Mouse (Mus musculus) c-Kit-negative CD71-positive TER-119-positive erythroid progenitor cells, embryonic 14.5 days (primary cell): ENCODE measurements around the gene Wdr45b.
"Not testable (repeated sequence)": the region's sequence is repeated elsewhere in the genome, so short reads cannot be mapped to it uniquely, and the experiment has no call there.

Source experiments
- DNase-seq: peaks from one replicate; pipeline ENCODE4 v3.0.0-alpha.2; 2013; ENCODE audit warnings: low read depth, low spot score

Gene Wdr45b

DNA sequence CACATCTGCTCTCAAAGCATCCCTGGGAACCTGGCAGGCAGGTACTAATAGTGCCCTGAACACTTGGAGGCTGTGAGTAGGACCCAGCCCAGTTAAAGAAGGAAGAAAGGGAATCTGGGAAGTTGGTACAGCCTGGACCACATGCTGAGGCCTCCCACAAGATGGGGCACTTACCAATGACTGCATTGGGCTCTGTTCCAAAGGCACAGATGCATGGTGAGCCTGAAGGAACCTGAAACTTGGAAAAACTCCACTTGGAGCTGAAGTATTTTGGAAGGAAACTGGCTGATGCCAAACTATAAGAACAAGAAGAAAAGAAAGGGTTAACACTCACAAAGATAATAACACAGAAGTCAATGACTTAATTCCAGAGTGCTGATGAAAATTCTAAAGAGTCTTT is 25.6 kb downstream of the Wdr45b start:
- no peak for DNase-seq

DNA sequence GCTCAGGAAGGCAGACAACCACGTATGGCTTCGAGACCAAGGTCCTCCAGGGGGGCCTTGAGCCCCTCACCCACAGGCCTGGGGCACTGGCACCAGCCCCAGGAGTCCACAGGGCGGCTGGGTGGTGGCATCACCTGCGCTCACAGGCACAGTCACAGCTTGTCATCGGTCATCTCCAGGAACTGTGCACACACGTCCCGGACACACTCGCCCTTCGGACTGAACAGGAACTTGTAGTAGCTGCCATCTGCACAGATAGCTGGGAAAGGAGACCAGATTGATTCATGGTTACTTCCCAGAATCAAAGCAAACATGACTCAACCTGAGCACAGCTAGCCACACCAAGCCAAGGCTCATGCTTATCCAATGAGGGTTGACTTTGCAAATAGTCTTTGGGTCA is 26.0 kb downstream of the Wdr45b start:
- no peak for DNase-seq

DNA sequence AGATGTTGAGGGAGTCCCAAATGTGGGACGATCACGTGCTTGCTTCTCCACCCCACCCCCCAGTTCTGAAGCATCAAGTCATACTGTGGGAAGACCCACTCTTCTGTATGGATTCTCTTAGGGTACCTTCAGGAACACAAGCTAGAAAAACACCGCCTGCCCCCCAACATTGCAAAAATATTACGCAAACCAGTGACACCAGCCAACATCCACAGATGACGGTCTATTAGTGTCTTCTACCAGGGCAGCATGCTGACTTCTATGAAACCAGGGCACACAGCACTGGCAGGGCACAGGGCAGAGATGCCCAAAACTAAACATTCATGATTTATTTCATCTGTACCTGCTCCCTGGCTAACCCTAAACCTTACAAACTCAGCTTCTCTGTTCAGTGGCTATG is 27.6 kb downstream of the Wdr45b start:
- no peak for DNase-seq

DNA sequence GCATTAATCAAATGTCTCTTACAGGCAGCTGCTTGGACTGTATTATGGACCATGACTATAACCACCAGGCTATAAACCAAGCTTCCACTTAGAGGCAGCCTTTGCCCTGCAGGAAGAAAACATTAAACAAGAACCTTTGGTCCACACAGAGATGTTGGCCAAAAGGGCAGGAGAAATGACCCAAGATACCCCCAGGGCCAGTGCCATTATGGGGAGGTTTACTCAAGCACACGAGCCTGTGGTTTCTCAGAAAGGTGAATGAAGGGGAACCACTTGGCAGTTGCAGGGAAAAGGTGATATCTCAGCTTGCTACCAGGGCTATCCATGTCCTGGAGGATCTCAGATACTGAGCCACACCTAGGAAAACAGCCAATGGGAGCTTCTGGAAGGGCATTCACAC is 28.2 kb downstream of the Wdr45b start:
- no peak for DNase-seq

DNA sequence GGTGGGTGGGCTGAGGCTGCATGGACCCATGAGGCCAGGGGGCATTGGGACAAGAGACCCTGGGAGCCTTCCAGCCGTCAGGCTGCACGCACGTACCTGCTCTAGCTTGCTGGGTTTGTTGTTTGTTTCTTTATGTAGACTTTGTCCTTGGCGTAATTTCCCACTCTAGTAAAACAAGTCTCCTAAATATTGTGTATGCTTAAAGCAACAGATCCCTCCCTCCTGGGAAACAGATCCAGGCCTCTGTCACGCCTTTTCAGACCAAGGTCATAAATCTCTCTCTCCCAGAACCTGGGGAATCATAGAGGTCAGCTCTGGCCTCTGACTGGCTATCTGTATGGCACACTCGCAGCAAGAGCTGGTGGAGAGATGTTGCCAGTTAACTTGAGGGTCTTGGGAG is 46.5 kb downstream of the Wdr45b start:
- not testable (repeated sequence) for DNase-seq

DNA sequence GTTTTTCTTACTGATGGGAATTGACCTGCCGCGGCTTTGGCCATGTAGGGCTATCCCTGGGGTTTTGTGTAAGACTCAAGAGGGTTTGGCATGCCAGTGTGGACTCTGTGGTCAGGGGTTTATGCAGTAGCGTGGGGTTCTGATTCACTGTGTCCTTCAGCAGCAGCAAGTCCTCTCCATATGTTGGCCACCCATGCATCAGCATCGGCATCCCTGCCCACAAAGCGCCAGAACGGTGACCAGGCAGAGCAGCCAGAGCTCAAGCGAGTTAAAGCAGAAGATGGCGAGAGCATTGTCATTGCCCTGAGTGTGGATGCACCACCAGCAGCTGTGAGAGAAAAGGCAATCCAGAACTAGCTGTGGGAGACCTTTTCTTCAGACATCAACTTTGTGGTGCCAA is 47.6 kb downstream of the Wdr45b start:
- DNase-seq: no peak

DNA sequence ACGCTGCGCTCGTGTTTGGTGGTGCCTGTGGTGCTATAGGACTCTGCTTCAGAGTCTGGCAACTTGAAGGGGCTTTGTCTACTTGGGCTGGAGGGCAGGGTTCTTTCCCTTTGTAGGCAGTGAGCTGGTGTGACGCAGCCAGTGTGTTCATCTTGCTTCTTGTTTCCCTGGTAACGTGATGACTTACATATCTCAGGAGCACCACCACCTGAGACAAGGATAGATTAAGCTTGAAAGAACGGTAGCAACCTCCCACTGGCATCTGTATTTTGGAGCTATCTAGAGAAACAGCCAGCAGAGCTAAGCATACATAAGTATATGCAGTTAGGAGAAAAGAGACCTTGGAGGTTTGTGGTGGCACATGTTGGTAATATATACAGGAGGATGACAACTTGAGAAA is 48.9 kb downstream of the Wdr45b start:
- DNase-seq: no peak

DNA sequence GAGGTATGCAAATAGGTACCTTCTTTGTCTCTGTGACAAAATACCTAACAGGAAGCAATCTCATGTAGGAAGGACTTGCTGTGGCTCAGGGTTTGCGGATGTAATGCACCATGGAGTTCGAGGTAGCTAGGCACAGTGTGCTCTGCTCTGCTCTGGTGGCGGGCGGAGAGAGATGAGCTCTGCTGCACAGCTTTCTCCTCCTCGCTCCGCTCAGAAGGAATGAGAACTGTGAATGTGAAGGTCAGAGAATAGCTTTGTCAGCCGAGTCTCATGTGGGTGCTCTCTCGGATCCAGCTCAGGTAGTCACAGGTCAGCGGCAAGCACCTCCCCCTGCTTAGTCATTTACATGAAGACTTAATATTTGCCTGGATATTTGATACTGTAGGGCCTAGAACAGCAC is 54.0 kb downstream of the Wdr45b start:
- DNase-seq: no peak

DNA sequence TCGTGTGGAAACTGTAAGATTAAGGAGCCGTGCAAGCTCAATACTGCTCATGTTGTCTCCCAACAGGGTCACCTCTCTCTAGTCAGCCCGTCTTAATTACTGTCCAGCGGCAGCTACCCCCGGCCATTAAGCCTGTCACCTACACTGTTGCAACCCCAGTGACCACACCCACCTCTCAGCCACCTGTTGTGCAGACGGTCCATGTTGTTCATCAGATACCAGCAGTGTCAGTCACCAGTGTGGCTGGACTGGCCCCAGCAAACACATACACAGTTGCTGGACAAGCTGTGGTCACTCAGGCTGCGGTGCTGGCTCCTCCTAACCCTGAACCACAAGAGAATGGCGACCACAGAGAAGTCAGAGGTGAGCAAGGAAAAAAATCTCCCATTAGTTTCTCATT is 55.8 kb downstream of the Wdr45b start:
- no peak for DNase-seq

DNA sequence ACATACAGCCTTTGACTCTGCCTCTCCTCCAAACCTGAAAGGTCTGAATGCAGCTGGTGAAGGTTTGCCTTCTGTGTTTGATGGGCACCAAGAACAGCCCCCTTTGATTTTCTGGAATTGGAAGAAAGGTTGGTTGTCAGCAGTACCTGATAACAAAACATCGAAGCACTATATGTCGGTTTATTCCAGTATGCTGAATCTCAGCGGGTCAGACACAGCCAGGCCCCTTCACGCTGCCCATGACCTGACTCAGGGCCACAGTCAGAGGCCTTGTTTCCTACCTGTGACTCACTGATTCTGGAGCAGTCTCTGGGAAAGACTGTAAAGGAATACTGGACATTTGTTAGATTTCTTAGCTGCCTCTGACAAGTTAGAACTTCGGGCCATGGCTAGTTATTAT is 59.5 kb downstream of the Wdr45b start:
- DNase-seq: no peak

DNA sequence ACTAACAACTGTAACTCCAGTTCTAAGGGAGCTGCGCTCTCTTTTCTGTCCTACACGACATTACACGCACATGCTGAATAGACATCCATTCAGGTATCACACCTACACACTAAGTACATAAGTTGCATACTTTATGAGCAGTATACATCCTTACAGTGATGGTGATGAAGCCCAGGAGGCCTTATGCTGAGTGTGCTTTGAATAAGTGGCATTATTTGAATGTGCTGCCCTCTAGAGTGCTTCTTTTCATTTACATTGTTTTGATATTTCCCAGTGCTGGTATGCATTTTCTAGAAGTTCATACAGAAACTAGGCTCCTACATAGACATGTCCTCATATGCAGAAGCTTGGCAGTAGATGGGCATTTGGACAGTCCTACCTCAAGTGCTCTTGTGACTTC is 64.4 kb downstream of the Wdr45b start:
- no peak for DNase-seq

DNA sequence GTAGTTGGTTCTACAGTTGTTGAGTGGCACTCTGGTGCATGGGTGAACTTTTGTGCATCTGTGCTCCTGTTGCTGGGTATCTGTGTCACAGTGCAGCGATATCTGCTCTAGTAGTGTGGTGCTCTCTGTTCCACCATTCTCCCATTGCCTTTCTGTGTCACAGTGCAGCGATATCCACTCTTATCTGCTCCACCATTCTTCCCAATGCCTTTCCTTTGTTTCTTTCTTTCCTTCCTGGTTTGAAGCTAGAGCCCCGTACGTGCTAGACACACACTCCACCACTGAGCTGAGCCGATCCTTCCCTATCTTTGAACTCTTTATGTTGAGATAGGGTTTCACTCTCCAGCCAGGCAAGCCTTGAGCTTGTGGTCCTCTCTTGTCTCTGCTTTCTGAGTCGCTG is 71.3 kb downstream of the Wdr45b start:
- no peak for DNase-seq

DNA sequence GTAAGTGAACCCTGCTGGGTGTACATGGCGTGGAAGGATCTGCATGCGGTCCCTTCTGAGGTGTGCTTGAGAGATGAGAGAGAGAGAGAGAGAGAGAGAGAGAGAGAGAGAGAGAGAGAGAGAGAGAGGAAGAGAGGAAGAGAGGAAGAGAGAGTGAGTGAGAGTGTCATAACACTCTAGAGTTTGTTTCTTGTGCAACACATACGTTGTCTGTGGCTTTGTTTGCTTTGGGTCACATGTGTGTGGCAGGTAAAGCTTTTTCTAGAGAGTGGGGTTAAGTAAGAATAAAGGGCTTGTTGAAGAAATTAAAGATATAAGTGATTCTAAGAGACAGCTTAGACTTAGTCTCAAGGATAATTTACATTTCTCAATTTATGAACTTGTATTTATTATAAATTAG is 76.2 kb downstream of the Wdr45b start:
- DNase-seq: no peak

DNA sequence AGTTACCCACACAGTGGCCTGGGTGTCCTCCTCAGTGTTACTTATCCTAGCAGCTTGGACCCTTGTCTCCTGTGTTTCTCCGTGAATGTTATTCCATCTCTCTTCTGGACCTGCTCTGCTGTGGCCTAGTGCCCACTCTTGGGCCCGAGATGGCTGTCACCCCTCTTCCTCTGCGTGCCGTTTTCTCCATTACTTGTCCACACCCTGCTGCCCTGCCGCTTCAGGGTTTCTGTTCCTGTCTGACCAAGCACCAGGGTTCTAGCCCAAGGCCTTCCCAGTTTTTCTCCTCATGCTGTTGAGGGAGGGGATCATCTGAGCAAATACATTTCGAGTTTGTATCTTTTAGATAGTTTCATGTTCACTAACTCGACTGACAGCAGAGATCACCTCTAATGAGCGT is 76.7 kb downstream of the Wdr45b start:
- no peak for DNase-seq
